Comparison of ENCODE assay signal across 8 mouse cellular contexts in genomic region chr3:99885187-99885811, GRCm38 (mm10). TPM values are rescaled to one million over a fixed set of nuclear protein-coding genes. Genes with fewer than 3 reads are reported as not detected.
DNase-seq lines count a peak whose midpoint lies in the region; ATAC-seq and TF ChIP-seq lines count a peak whose summit lies in the region.
"Had no signal": no experiment of that assay in that cellular context is flagged by ENCODE, and none has a peak within 500 bp of the region (broad histone marks: within the 10 kb centered on the region; RNA-seq: fewer than 3 reads in every experiment).

TSS of gene Spag17 (plus strand) at chr3:99885406.

- H3K4me2 ChIP-seq in midbrain, embryonic 14.5 days (ENCODE audit: low read length), result no peak within 1 kb of the TSS
- no peak within 1 kb of the TSS for H3K4me2 ChIP-seq in midbrain, embryonic 15.5 days
- peak within 1 kb of the TSS; percentile 23; the same call in 1 of the 2 replicates for H3K4me2 ChIP-seq in intestine, embryonic 16.5 days (ENCODE audit: low read depth, low read length)
- H3K4me2 ChIP-seq: limb, embryonic 15.5 days had no signal

- H3K4me3 ChIP-seq in midbrain, embryonic 14.5 days (replicated peaks; ENCODE audit: low read depth, low read length), result no peak within 1 kb of the TSS
- no peak within 1 kb of the TSS for H3K4me3 ChIP-seq in midbrain, embryonic 15.5 days
- H3K4me3 ChIP-seq in heart, adult 2 months, result no peak within 1 kb of the TSS
- H3K4me3 ChIP-seq in intestine, embryonic 16.5 days (ENCODE audit: low read length), result no peak within 1 kb of the TSS
- H3K4me3 ChIP-seq: limb, embryonic 15.5 days had no signal

- DNase-seq in midbrain, embryonic 14.5 days, result peak; percentile 38
- DNase-seq in heart, adult 2 months, result peak; percentile 19 to 23
- peak; percentile 56 to 72 for DNase-seq in lung, adult 18-20 months
- DNase-seq in thymus, postnatal 14 days, result no peak
- DNase-seq in gastrocnemius, postnatal 4 days (ENCODE audit: low spot score in 2 of 2), result no peak

- TF ChIP-seq POLR2A in heart, adult 2 months (IDR thresholded peaks at IDR 0.05; ENCODE audit: insufficient read depth, low read depth, low read length), result no peak

- WGBS in midbrain, embryonic 14.5 days, result 47% methylated on average over 16 of the region's 16 CpGs
- 41% methylated on average over 16 of the region's 16 CpGs for WGBS in midbrain, embryonic 15.5 days
- 30% methylated on average over 16 of the region's 16 CpGs for WGBS in heart, adult 2 months
- WGBS in intestine, embryonic 16.5 days, result 30% methylated on average over 16 of the region's 16 CpGs

- H3K27ac ChIP-seq in midbrain, embryonic 14.5 days (replicated peaks; ENCODE audit: low read depth, low read length), result no peak within 1 kb of the TSS
- H3K27ac ChIP-seq in midbrain, embryonic 15.5 days, result no peak within 1 kb of the TSS
- H3K27ac ChIP-seq in heart, adult 2 months, result no peak within 1 kb of the TSS
- no peak within 1 kb of the TSS for H3K27ac ChIP-seq in intestine, embryonic 16.5 days (ENCODE audit: low read length)
- H3K27ac ChIP-seq: limb, embryonic 15.5 days had no signal

- intact Hi-C loops in heart, adult 2 months (cut with DNase I), result no loop called here

- H3K4me1 ChIP-seq in midbrain, embryonic 14.5 days (ENCODE audit: control insufficient read depth, insufficient read depth, low read length), result no peaks in the 10 kb centered on the region
- no peaks in the 10 kb centered on the region for H3K4me1 ChIP-seq in midbrain, embryonic 15.5 days
- H3K4me1 ChIP-seq in heart, adult 2 months (ENCODE audit: control insufficient read depth, insufficient read depth, low read length), result no peaks in the 10 kb centered on the region
- H3K4me1 ChIP-seq in intestine, embryonic 16.5 days (ENCODE audit: control insufficient read depth, insufficient read depth, low read length), result 0 out of 2 replicates have a peak, but pooled peaks cover 3% of the 10 kb centered on the region

- TF ChIP-seq CTCF in heart, adult 2 months (IDR thresholded peaks at IDR 0.05), result no peak

- no peaks in the 10 kb centered on the region for H3K36me3 ChIP-seq in midbrain, embryonic 14.5 days (ENCODE audit: control insufficient read depth, insufficient read depth, low read length)
- no peaks in the 10 kb centered on the region for H3K36me3 ChIP-seq in midbrain, embryonic 15.5 days (replicated peaks)
- no peaks in the 10 kb centered on the region for H3K36me3 ChIP-seq in heart, adult 2 months (ENCODE audit: control insufficient read depth, insufficient read depth, low read length)
- H3K36me3 ChIP-seq in intestine, embryonic 16.5 days (ENCODE audit: control insufficient read depth, insufficient read depth, low read length), result no peaks in the 10 kb centered on the region
- H3K36me3 ChIP-seq: limb, embryonic 15.5 days had no signal

- H3K27me3 ChIP-seq in midbrain, embryonic 14.5 days (ENCODE audit: control insufficient read depth, insufficient read depth, low read length), result no peaks in the 10 kb centered on the region
- no peaks in the 10 kb centered on the region for H3K27me3 ChIP-seq in midbrain, embryonic 15.5 days (replicated peaks)
- H3K27me3 ChIP-seq in heart, adult 2 months (ENCODE audit: control insufficient read depth, insufficient read depth, low read length), result no peaks in the 10 kb centered on the region
- H3K27me3 ChIP-seq in intestine, embryonic 16.5 days (replicated peaks; ENCODE audit: control insufficient read depth, insufficient read depth, low read length), result no peaks in the 10 kb centered on the region
- H3K27me3 ChIP-seq: limb, embryonic 15.5 days had no signal

- no peaks in the 10 kb centered on the region for H3K9me3 ChIP-seq in midbrain, embryonic 14.5 days (ENCODE audit: control insufficient read depth, low read length)
- no peaks in the 10 kb centered on the region for H3K9me3 ChIP-seq in midbrain, embryonic 15.5 days
- H3K9me3 ChIP-seq in intestine, embryonic 16.5 days (ENCODE audit: control insufficient read depth, low read length), result no peaks in the 10 kb centered on the region
- H3K9me3 ChIP-seq: limb, embryonic 15.5 days had no signal

- H3K9ac ChIP-seq in midbrain, embryonic 14.5 days (replicated peaks; ENCODE audit: low read length), result no peak within 1 kb of the TSS
- H3K9ac ChIP-seq in midbrain, embryonic 15.5 days, result no peak within 1 kb of the TSS
- no peak within 1 kb of the TSS for H3K9ac ChIP-seq in heart, adult 2 months (ENCODE audit: low read depth, low read length)
- H3K9ac ChIP-seq in intestine, embryonic 16.5 days (ENCODE audit: low read depth, low read length), result no peak within 1 kb of the TSS
- H3K9ac ChIP-seq: limb, embryonic 15.5 days had no signal

- no peak for ATAC-seq in midbrain, embryonic 14.5 days (ENCODE audit: low FRiP score, low TSS enrichment)
- ATAC-seq in midbrain, embryonic 15.5 days (replicated peaks), result no peak
- ATAC-seq in intestine, embryonic 16.5 days, result peak; percentile 81

- H3K79me2 ChIP-seq in heart, adult 2 months (replicated peaks; ENCODE audit: control insufficient read depth, insufficient read depth, low read length), result no peaks in the 10 kb centered on the region

- no peak for TF ChIP-seq EP300 in heart, adult 2 months (IDR thresholded peaks at IDR 0.05; ENCODE audit: insufficient read depth, low read depth, low read length)

RNA-seq across cellular contexts. Expression of gene Spag17, which starts in this region (rescaled TPM):
- polyA plus RNA-seq in midbrain, embryonic 14.5 days (2014; fragmentation: Nextera tagmentation; extraction: Ambion mirVana), result 0.29 and 0.53 TPM in 2 replicates
- 0.40 and 0.68 TPM in 2 replicates for polyA plus RNA-seq in midbrain, embryonic 15.5 days (2015; fragmentation: Nextera tagmentation; extraction: Ambion mirVana)
- total RNA-seq in heart, adult 2 months (2021), result not detected
- 0.10 TPM in 1 of 2 replicates, not detected in the other for polyA plus RNA-seq in heart, adult 2 months (2012; rRNA removed)
- 0.33 TPM in 1 of 2 replicates, not detected in the other for polyA plus RNA-seq in intestine, embryonic 16.5 days (2015; fragmentation: Nextera tagmentation; extraction: Ambion mirVana)
- total RNA-seq in gastrocnemius, postnatal 4 days (2021), result under 1 TPM; 0.05 to 0.18 TPM

Comparison
In these comparisons a context has a peak if more than half of its experiments do, and no peak if none do; other contexts are left out.
1. Peak in DNase-seq in midbrain, embryonic 14.5 days; RNA of the gene not detected or under 1 TPM.
2. Peak in DNase-seq in heart, adult 2 months; RNA of the gene not detected or under 1 TPM.
3. Peak in ATAC-seq and H3K4me2 ChIP-seq in intestine, embryonic 16.5 days; RNA of the gene not detected or under 1 TPM.
4. DNase-seq: peak in lung, adult 18-20 months (2 of 2); none in thymus, postnatal 14 days (single experiment) and gastrocnemius, postnatal 4 days (0 of 2).